Mouse (Mus musculus) hindbrain, embryonic 10.5 days (tissue): ENCODE measurements at regions not wholly inside any gene's neighbourhood (a gene's known extent, or its start where the extent isn't known, plus 50 kb on each side); places are given as distances from the start of the nearest gene placed in this dataset.

Source experiments
- DNase-seq: peaks from one replicate; pipeline ENCODE4 v3.0.0-alpha.2; 2017; ENCODE audit warnings: low spot score
- H3K27ac ChIP-seq: fragments of 300-500 bp; sonication (generic); 2 replicates; pipeline ENCODE4 v1.5.1; 2016; ENCODE audit warnings: mild to moderate bottlenecking, moderate library complexity
- H3K27me3 ChIP-seq: fragments of 300-500 bp; sonication (generic); 2 replicates; pipeline ENCODE4 v1.6.1; 2016; ENCODE audit warnings: mild to moderate bottlenecking; ENCODE audit not compliant: poor library complexity, insufficient read depth, severe bottlenecking
- H3K36me3 ChIP-seq: fragments of 300-500 bp; sonication (generic); 2 replicates; pipeline ENCODE4 v1.6.1; 2016; ENCODE audit warnings: mild to moderate bottlenecking, moderate library complexity
- H3K4me1 ChIP-seq: fragments of 300-500 bp; sonication (generic); replicated peaks from 2 replicates; pipeline ENCODE4 v1.6.1; 2016; ENCODE audit warnings: mild to moderate bottlenecking
- H3K4me3 ChIP-seq: fragments of 300-500 bp; sonication (generic); 2 replicates; pipeline ENCODE4 v1.5.1; 2016; ENCODE audit warnings: mild to moderate bottlenecking, moderate library complexity
- H3K9me3 ChIP-seq: fragments of 300-500 bp; sonication (generic); 2 replicates; pipeline ENCODE4 v1.6.1; 2016; ENCODE audit warnings: mild to moderate bottlenecking, moderate library complexity
- WGBS: fragments of 180-500 bp; shearing (Covaris S2); methylation state at CpG from one replicate; pipeline ENCODE4 v1.1.7; 2016; 5-methylcytosine and 5-hydroxymethylcytosine counted together

GRCm38 (mm10) chr9:94208987-94209386 is 328.9 kb downstream of the 1190002N15Rik start:
- H3K4me1 ChIP-seq = no peaks in the 10 kb centered on the region
- no peak for DNase-seq
- H3K27me3 ChIP-seq = no peaks in the 10 kb centered on the region
- no peaks in the 10 kb centered on the region for H3K9me3 ChIP-seq
- WGBS = 94% methylated on average over 3 of the region's 3 CpGs
- no peak overlapping the region for H3K27ac ChIP-seq
- no peak overlapping the region for H3K4me3 ChIP-seq
- H3K36me3 ChIP-seq = no peaks in the 10 kb centered on the region

DNA sequence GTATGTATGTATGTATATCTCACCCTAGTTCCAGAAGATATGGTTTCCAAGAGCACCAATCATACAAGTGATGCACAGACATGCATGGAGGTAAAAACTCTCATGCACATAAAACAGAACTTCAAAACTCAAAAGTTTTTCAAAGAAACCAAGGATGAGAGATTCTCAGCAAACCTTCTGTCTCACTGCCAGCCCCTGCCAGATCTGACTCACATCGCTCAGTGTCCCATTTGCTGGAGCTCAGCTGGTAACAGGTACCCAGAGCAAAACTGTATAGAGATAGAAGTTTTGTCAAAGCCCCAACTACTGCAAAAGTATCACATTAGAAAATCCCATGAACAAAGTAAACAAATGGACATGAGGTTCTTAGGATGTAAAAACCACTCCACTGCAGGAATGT is 337.0 kb downstream of the 1190002N15Rik start:
- no peaks in the 10 kb centered on the region for H3K4me1 ChIP-seq
- no peak for DNase-seq
- H3K4me3 ChIP-seq = no peak overlapping the region
- H3K9me3 ChIP-seq = no peaks in the 10 kb centered on the region
- H3K27me3 ChIP-seq = no peaks in the 10 kb centered on the region
- WGBS = 94% methylated on average over 1 of the region's 1 CpGs
- no peak overlapping the region for H3K27ac ChIP-seq
- no peaks in the 10 kb centered on the region for H3K36me3 ChIP-seq

DNA sequence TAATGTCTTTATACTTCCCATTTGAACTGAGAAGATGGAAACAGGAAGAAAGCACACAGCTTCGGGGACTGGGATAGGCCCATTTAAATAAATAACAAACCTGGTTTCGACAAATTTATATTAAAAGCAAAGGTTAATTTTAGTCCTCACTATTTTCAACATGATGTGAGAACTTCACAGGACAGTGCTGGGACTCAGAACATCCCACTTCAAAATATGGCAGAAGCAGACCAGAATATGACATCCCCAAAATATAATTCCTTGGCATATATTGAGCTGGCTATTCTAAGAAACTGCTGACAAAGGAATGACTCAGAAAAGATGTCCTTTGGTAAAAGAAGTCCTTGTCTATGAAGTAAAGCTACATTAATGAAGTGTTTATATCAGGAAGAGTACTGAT is 338.0 kb downstream of the 1190002N15Rik start:
- DNase-seq = no peak
- Histone ChIP-seq H3K36me3 (no peaks in the 10 kb centered on the region), H3K4me3 (no peak overlapping the region), H3K4me1 (no peaks in the 10 kb centered on the region), H3K27me3 (no peaks in the 10 kb centered on the region), H3K9me3 (no peaks in the 10 kb centered on the region), H3K27ac (no peak overlapping the region)
- 91% methylated on average over 2 of the region's 2 CpGs for WGBS

GRCm38 (mm10) chr9:94191083-94191482 is 346.8 kb downstream of the 1190002N15Rik start:
- no peak overlapping the region for H3K4me3 ChIP-seq

DNA sequence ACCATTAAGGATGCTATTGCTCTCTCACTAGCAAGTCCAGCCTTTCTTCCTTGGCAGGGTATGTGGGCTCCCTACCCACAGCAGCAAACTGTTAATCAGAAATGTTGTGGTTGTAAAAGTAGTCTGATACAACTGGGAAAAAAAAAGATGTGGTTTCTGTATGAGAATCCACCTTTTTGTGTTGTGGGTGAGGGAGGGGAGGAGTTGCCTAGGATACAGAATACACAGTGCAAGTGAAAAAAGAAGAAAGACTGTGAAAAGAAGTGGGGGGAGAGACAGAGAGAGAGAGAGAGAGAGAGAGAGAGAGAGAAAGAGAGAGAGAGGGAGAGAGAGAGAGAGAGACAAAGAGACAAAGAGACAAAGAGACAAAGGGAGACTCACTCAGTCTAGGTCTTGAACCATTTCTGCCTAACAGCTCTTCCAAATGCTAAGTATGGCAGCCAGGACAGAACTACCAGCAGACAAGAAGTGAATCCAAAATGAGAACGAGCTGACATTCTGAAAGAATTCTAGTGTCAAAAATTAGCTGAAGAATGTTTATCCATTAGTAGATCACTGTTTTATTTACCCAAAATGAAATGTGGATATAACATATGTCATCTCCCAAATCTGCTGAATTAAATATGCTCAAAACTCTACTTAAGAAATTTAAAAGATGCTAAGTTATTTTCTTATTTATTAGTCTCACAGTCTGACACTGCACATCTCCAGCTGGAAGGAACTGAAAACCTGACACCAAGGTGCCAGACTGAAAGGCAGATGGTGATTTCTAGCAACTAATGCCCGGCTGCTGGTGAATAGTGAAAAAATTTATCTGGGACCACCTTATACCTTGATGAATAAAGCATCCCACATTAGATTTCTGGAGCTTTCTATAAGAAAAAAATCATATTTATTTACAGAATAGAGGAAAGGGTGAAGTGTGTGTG is 347.7 kb downstream of the 1190002N15Rik start:
- DNase-seq = no peak

More at GRCm38 (mm10) chr9:94191083-94191482, 346.8 kb downstream of the 1190002N15Rik start:
- Histone ChIP-seq H3K27ac (no peak overlapping the region), H3K27me3 (no peaks in the 10 kb centered on the region), H3K9me3 (no peaks in the 10 kb centered on the region), H3K36me3 (no peaks in the 10 kb centered on the region), H3K4me1 (peaks cover 18% of the 10 kb centered on the region; the same call in 1 of the 2 replicates)
- WGBS = 42% methylated on average over 3 of the region's 3 CpGs
- no peak for DNase-seq

GRCm38 (mm10) chr9:94188124-94188523 is 349.8 kb downstream of the 1190002N15Rik start:
- Histone ChIP-seq H3K4me3 (no peak overlapping the region), H3K27me3 (no peaks in the 10 kb centered on the region)

More for the DNA sequence above, 347.7 kb downstream of the 1190002N15Rik start:
- Histone ChIP-seq H3K36me3 (no peaks in the 10 kb centered on the region), H3K4me3 (no peak overlapping the region), H3K27me3 (no peaks in the 10 kb centered on the region), H3K4me1 (peaks cover 18% of the 10 kb centered on the region; the same call in 1 of the 2 replicates), H3K9me3 (no peaks in the 10 kb centered on the region), H3K27ac (peak overlapping the region; percentile 70)
- 67% methylated on average over 2 of the region's 2 CpGs for whole genome bisulfite sequencing

DNA sequence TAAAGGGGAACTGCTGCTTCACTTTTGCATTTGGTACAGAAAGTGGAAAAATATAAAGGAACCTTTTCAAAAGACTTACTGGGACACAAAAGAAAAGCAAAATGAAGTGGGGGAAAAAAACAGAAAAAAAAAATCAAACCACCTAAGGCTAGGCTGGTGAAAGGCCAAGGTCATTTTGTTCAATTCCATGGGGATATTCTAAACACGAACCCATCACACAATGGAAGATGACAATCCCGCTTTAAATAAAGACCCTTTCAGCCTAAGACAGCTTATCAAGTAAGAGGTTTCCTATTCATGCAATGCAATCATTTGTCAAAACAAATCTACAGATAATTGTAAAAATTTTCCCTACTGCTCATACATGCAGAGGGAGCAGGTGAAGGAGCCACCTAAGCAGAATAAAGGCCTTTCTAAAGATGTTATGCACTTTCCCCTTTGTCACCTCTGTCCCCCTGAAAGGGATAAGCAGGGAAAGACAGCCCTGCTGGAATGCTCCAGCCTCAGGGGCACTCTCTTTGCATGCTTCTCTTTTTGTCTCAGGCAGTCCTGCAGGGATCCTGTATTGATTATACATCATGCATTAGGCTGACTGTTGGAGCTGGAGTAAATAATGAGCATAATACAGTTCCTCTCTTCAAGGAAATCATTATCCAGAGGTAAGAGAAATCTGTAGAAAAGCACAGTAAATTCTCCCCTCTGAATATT is 367.8 kb downstream of the 1190002N15Rik start:
- no peaks in the 10 kb centered on the region for H3K36me3 ChIP-seq
- no peak for DNase-seq
- 51% methylated on average over 2 of the region's 2 CpGs for WGBS
- peak overlapping the region; percentile 45 for H3K27ac ChIP-seq
- no peaks in the 10 kb centered on the region for H3K27me3 ChIP-seq
- H3K4me3 ChIP-seq = no peak overlapping the region
- H3K4me1 ChIP-seq = peaks cover 5% of the 10 kb centered on the region; the same call in 1 of the 2 replicates
- H3K9me3 ChIP-seq = no peaks in the 10 kb centered on the region

More at GRCm38 (mm10) chr9:94188124-94188523, 349.8 kb downstream of the 1190002N15Rik start:
- Histone ChIP-seq H3K36me3 (no peaks in the 10 kb centered on the region), H3K4me1 (peaks cover 18% of the 10 kb centered on the region; the same call in 1 of the 2 replicates), H3K27ac (no peak overlapping the region), H3K9me3 (no peaks in the 10 kb centered on the region)
- no peak for DNase-seq

GRCm38 (mm10) chr9:94163671-94164070 is 374.2 kb downstream of the 1190002N15Rik start:
- H3K4me1 ChIP-seq = no peaks in the 10 kb centered on the region
- H3K27me3 ChIP-seq = no peaks in the 10 kb centered on the region
- H3K9me3 ChIP-seq = no peaks in the 10 kb centered on the region
- no peak for DNase-seq
- no peak overlapping the region for H3K4me3 ChIP-seq
- WGBS = 81% methylated on average over 1 of the region's 1 CpGs
- no peak overlapping the region for H3K27ac ChIP-seq
- no peaks in the 10 kb centered on the region for H3K36me3 ChIP-seq

GRCm38 (mm10) chr9:94155581-94155980 is 382.3 kb downstream of the 1190002N15Rik start:
- Histone ChIP-seq H3K27me3 (no peaks in the 10 kb centered on the region), H3K4me3 (no peak overlapping the region), H3K36me3 (no peaks in the 10 kb centered on the region), H3K27ac (no peak overlapping the region), H3K4me1 (no peaks in the 10 kb centered on the region), H3K9me3 (no peaks in the 10 kb centered on the region)
- no peak for DNase-seq
- WGBS = 78% methylated on average over 2 of the region's 2 CpGs

DNA sequence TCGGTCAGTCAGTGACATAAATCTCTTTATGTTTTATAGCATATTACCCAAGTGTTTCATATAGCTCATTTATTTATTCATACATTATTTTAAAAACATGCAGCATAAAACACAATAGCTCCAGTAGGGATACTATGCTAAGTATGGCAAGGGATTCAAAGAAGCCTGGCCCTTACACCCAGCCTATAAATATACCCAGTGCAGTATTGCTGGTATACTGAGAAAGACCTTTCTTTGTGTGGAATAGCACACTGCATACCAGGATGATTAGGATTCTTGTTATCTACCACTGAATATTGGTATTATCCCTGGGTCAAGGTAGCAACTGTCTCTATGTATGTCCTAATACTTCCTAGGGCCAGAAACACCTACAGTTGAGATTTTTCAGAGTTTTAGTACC is 389.4 kb downstream of the 1190002N15Rik start:
- H3K4me1 ChIP-seq = no peaks in the 10 kb centered on the region
- H3K9me3 ChIP-seq = no peaks in the 10 kb centered on the region
- no peak overlapping the region for H3K27ac ChIP-seq
- no peak for DNase-seq
- no peaks in the 10 kb centered on the region for H3K36me3 ChIP-seq
- 92% methylated on average over 1 of the region's 1 CpGs for WGBS
- H3K4me3 ChIP-seq = no peak overlapping the region
- no peaks in the 10 kb centered on the region for H3K27me3 ChIP-seq

GRCm38 (mm10) chr9:94146787-94147186 is 391.1 kb downstream of the 1190002N15Rik start:
- DNase-seq = no peak
- Histone ChIP-seq H3K36me3 (no peaks in the 10 kb centered on the region), H3K4me3 (no peak overlapping the region), H3K27me3 (no peaks in the 10 kb centered on the region), H3K9me3 (no peaks in the 10 kb centered on the region), H3K4me1 (no peaks in the 10 kb centered on the region), H3K27ac (no peak overlapping the region)
- WGBS = 95% methylated on average over 3 of the region's 3 CpGs

DNA sequence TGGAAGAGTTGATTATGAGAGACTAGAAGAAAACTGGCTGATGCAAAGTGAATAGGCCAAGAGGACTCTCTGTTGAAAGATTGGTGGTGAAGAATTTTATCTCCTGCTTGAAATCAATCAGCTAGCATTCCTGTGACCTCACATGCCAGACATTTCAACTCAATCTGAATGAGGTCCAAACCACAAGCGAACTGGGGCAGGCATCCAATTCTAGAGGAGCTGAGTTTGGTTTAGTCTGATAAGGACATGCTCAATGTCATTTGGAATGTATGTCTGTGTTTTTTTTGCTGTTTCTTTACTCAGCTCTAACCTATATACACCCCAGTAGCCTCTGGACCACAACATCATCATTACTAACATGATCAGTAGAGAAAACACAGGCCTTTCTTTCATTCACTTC is 401.4 kb downstream of the 1190002N15Rik start:
- Histone ChIP-seq H3K4me3 (no peak overlapping the region), H3K27me3 (no peaks in the 10 kb centered on the region), H3K27ac (no peak overlapping the region), H3K36me3 (no peaks in the 10 kb centered on the region), H3K4me1 (no peaks in the 10 kb centered on the region), H3K9me3 (no peaks in the 10 kb centered on the region)
- WGBS = 78% methylated on average over 1 of the region's 1 CpGs
- no peak for DNase-seq

DNA sequence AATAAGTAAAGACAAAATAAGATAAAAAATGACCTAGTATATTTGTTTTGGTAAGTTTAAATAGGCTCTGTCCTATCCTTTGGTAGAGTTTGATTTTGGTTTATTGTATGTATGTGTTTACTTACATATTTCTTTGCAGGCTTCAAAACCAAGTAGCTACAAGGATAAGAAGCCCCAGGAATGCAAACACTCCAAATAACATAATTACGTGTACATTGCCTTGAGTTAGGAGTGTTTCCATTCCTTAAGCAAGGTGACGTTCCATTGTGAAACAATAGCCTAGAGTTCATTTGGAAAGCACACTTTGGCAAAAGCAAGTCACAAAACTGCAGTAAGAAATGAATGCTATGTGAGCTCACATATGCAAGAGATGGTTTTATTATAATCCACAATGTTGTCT is 404.2 kb downstream of the 1190002N15Rik start:
- H3K27me3 ChIP-seq = no peaks in the 10 kb centered on the region
- no peak overlapping the region for H3K27ac ChIP-seq
- no peaks in the 10 kb centered on the region for H3K9me3 ChIP-seq
- no peak for DNase-seq
- WGBS = 89% methylated on average over 2 of the region's 2 CpGs
- H3K4me3 ChIP-seq = no peak overlapping the region
- no peaks in the 10 kb centered on the region for H3K36me3 ChIP-seq
- no peaks in the 10 kb centered on the region for H3K4me1 ChIP-seq
